Mouse (Mus musculus) right cerebral cortex, postnatal 10 days (tissue): ENCODE data around the gene Tnfsf13b.
A peak's percentile ranks its signal among the peaks of the same experiment; 100 is the strongest.

Experiments
- DNase-seq, 2 experiments: peaks; one replicate each; pipeline ENCODE4 v3.0.0; 2021; ENCODE audit warnings: low spot score in 2 of 2

Gene Tnfsf13b

GRCm38 (mm10) chr8:10043842-10044510, 37.7 kb downstream of the Tnfsf13b start:
- peak; percentile 72 to 79 for DNase-seq

- DNase-seq, result no peak
Measured at GRCm38 (mm10) chr8:10045743-10046142, 39.5 kb downstream of the Tnfsf13b start.

GRCm38 (mm10) chr8:10049162-10049561, 42.9 kb downstream of the Tnfsf13b start:
- peak; percentile 74 to 89 for DNase-seq

- no peak for DNase-seq
Measured at GRCm38 (mm10) chr8:10051576-10051975, 45.3 kb downstream of the Tnfsf13b start.

DNA sequence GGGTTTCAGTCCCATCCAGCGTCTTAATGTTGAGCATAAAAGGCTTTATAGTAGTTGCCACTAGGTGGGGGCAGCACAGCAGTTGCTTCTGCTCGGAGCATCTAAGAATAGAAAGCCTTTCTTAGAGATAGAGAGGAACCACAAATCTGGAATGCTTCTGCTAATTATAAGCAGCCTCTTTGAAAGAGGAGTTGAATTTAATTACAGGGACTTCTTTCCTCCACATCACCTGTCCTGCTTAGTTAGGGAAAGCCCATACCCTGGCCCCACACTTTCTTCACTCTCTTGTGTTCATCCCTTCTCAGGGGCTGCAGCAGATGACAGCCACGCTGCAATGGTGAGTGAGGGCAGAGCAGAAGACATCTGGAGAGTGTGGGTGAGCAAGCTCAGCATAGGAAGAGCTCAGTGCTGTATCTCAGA, 47.3 kb downstream of the Tnfsf13b start:
- peak; percentile 73 to 76 for DNase-seq

DNA sequence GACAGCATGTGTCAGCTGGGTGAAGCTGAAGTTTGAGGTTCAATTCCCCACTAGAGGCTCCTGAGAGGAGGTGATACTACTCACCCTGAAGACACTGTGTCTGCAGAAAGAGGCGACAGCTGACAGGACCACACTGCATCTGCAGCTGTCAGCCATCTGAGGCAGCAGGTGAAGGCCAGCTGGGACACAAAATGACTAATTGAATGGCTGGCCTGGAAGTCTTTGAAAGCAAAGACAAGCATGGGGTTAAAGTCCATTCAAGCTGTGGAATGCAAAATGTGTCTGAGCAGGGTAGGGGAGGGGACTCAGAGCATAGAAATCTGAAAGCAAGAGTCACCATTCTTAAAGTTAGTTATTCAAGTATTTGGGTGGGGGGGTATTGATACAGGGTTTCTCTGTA, 54.7 kb downstream of the Tnfsf13b start:
- DNase-seq, result no peak

- no peak for DNase-seq
Measured at GRCm38 (mm10) chr8:10066906-10067305, 60.6 kb downstream of the Tnfsf13b start.

GRCm38 (mm10) chr8:10067775-10068174, 61.5 kb downstream of the Tnfsf13b start:
- DNase-seq, result no peak

DNA sequence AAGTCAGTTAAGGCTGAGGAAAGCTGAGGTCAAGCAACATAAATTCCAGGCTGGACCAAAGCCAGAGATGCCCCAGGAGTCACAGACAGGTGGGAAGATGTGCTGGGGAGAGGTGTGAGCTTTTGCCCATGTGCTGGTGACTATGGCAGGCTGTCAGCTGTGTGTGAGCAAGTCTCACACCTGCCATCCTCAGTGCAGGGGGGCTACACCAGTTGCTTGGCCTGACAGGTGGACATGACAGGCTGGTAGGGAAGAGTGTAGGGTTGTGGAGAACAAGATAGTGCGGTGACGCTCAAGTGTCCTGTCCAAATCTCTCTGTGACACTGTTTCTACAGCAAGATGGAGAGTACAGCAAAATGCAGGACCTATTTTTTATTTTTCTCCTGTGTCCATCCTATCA, 66.1 kb downstream of the Tnfsf13b start:
- DNase-seq, result no peak
